Mouse (Mus musculus) retina, postnatal 7 days (tissue): ENCODE measurements at regions not wholly inside any gene's neighbourhood (a gene's known extent, or its start where the extent isn't known, plus 50 kb on each side); places are given as distances from the start of the nearest gene placed in this dataset.

ENCODE experiments used
- DNase-seq: peaks from one replicate; pipeline ENCODE4 v3.0.0-alpha.2; 2012; ENCODE audit warnings: low read depth, low spot score

GRCm38 (mm10) chr19:26938911-26939310 lies 53.2 kb downstream of the Gm815 start:
- no peak for DNase-seq

- DNase-seq = no peak
Observed at GRCm38 (mm10) chr19:26944006-26944405, 58.3 kb downstream of the Gm815 start.

- no peak for DNase-seq
Observed at GRCm38 (mm10) chr19:26946562-26946961, 60.9 kb downstream of the Gm815 start.

- no peak for DNase-seq
Observed at GRCm38 (mm10) chr19:26948479-26948878, 62.8 kb downstream of the Gm815 start.

- DNase-seq = no peak
Observed at GRCm38 (mm10) chr19:26949153-26949552, 63.5 kb downstream of the Gm815 start.

GRCm38 (mm10) chr19:26953348-26953747 lies 67.7 kb downstream of the Gm815 start:
- DNase-seq = no peak

GRCm38 (mm10) chr19:26966055-26966760 lies 80.5 kb downstream of the Gm815 start:
- no peak for DNase-seq

- no peak for DNase-seq
Observed at GRCm38 (mm10) chr19:26973058-26973457, 87.4 kb downstream of the Gm815 start.

- DNase-seq = no peak
Observed at GRCm38 (mm10) chr19:26973773-26974548, 88.3 kb downstream of the Gm815 start.

GRCm38 (mm10) chr19:26974576-26975204 lies 89.0 kb downstream of the Gm815 start:
- DNase-seq = no peak

GRCm38 (mm10) chr19:26976604-26977322 lies 91.1 kb downstream of the Gm815 start:
- DNase-seq = no peak

- DNase-seq = no peak
Observed at GRCm38 (mm10) chr19:26977887-26978639, 92.4 kb downstream of the Gm815 start.

GRCm38 (mm10) chr19:26978640-26979007 lies 92.9 kb downstream of the Gm815 start:
- DNase-seq = no peak

- no peak for DNase-seq
Observed at GRCm38 (mm10) chr19:26979322-26979721, 93.6 kb downstream of the Gm815 start.

- no peak for DNase-seq
Observed at GRCm38 (mm10) chr19:26986672-26987071, 101.0 kb downstream of the Gm815 start.

GRCm38 (mm10) chr19:26987197-26987596 lies 101.5 kb downstream of the Gm815 start:
- DNase-seq = no peak

- DNase-seq = no peak
Observed at GRCm38 (mm10) chr19:26987909-26988456, 102.3 kb downstream of the Gm815 start.

GRCm38 (mm10) chr19:26994586-26995352 lies 109.1 kb downstream of the Gm815 start:
- no peak for DNase-seq

- no peak for DNase-seq
Observed at GRCm38 (mm10) chr19:26999596-26999995, 113.9 kb downstream of the Gm815 start.

GRCm38 (mm10) chr19:27021930-27022329 lies 136.2 kb downstream of the Gm815 start:
- no peak for DNase-seq
